Mouse (Mus musculus) CH12.LX (cell line): ENCODE data around the gene Hist2h3c1. TPM values are rescaled to one million over a fixed set of nuclear protein-coding genes. Genes with fewer than 3 reads are reported as not detected.
"Not testable (repeated sequence)": the region's sequence is repeated elsewhere in the genome, so short reads cannot be mapped to it uniquely, and the experiment has no call there.

Source experiments
- DNase-seq: peaks from one replicate; pipeline ENCODE4 v3.0.0-alpha.2; 2013; ENCODE audit errors: extremely low read depth
- H3K27ac ChIP-seq: 2 replicates; pipeline ENCODE4 v1.5.1; 2012; ENCODE audit warnings: low read depth, mild to moderate bottlenecking, control low read depth, moderate library complexity; ENCODE audit not compliant: insufficient read depth
- H3K27me3 ChIP-seq: replicated peaks from 2 replicates; pipeline ENCODE3; 2012; ENCODE audit warnings: inconsistent platforms
- H3K36me3 ChIP-seq, 2 experiments: replicated peaks in 1 of 2; 2 replicates each; pipeline versions ENCODE3 to v1.6.1; 2012; ENCODE audit warnings: inconsistent platforms in 1 of 2, low read length in 1 of 2, mild to moderate bottlenecking in 1 of 2, mixed read lengths in 1 of 2, moderate library complexity in 1 of 2; ENCODE audit not compliant: control insufficient read depth in 1 of 2, insufficient read depth in 1 of 2
- H3K4me1 ChIP-seq, 2 experiments: 2 replicates each; pipeline ENCODE4 v1.6.1; 2012; ENCODE audit warnings: inconsistent platforms in 1 of 2, moderate library complexity in 1 of 2; ENCODE audit not compliant: insufficient read depth in 2 of 2, control insufficient read depth in 1 of 2
- H3K4me2 ChIP-seq: 2 replicates; pipeline ENCODE4 v1.6.1; 2012; ENCODE audit warnings: low read depth, mild to moderate bottlenecking, control low read depth; ENCODE audit not compliant: poor library complexity, insufficient read depth, severe bottlenecking
- H3K4me3 ChIP-seq, 3 experiments: fragments of 150-350 bp in 1 of 3; sonication (generic) in 1 of 3; replicated peaks in 1 of 3; 2 replicates each; pipeline versions ENCODE3 to v1.5.1; 2011 to 2012; ENCODE audit warnings: low read depth in 2 of 3, low read length in 2 of 3, mild to moderate bottlenecking in 2 of 3, moderate library complexity in 2 of 3, control low read depth in 1 of 3, improper control_type of control experiment in 1 of 3, inconsistent platforms in 1 of 3, mixed read lengths in 1 of 3; ENCODE audit not compliant: poor library complexity in 1 of 3
- H3K79me2 ChIP-seq: replicated peaks from 2 replicates; pipeline ENCODE4 v1.6.1; 2012; ENCODE audit warnings: mild to moderate bottlenecking, moderate library complexity; ENCODE audit not compliant: control insufficient read depth, poor library complexity, insufficient read depth, severe bottlenecking; ENCODE audit errors: extremely low read depth
- H3K9ac ChIP-seq: 2 replicates; pipeline ENCODE4 v1.6.1; 2012; ENCODE audit warnings: low read depth, mild to moderate bottlenecking, control low read depth, moderate library complexity; ENCODE audit not compliant: insufficient read depth
- H3K9me3 ChIP-seq: replicated peaks from 2 replicates; pipeline ENCODE3; 2012; ENCODE audit warnings: low read length, inconsistent platforms, mixed read lengths
- BHLHE40 ChIP-seq: IDR thresholded peaks from 2 replicates; pipeline ENCODE4 v1.6.1; 2011; ENCODE audit warnings: mild to moderate bottlenecking, low read depth, low read length, improper control_type of control experiment
- ETS1 ChIP-seq: conservative IDR thresholded peaks from 2 replicates; pipeline ENCODE4 v1.6.1; 2012; ENCODE audit warnings: low read depth, mild to moderate bottlenecking, inconsistent platforms, low read length, improper control_type of control experiment, moderate library complexity
- HCFC1 ChIP-seq: IDR thresholded peaks from 2 replicates; pipeline ENCODE4 v1.6.1; 2012; ENCODE audit warnings: low read depth, mild to moderate bottlenecking, inconsistent platforms, low read length, improper control_type of control experiment
- MAX ChIP-seq: IDR thresholded peaks from 2 replicates; pipeline ENCODE4 v1.6.1; 2011; ENCODE audit warnings: low read length, improper control_type of control experiment
- MYC ChIP-seq: IDR thresholded peaks from 2 replicates; pipeline ENCODE4 v1.6.1; 2011; ENCODE audit warnings: low read depth, mild to moderate bottlenecking, improper control_type of control experiment, low read length
- NELFE ChIP-seq: IDR thresholded peaks from 2 replicates; pipeline ENCODE4 v1.6.1; 2011; ENCODE audit warnings: low read depth, low read length, improper control_type of control experiment
- NRF1 ChIP-seq: IDR thresholded peaks from 2 replicates; pipeline ENCODE4 v1.6.1; 2014; ENCODE audit warnings: low read depth, mild to moderate bottlenecking, inconsistent platforms, low read length, improper control_type of control experiment, moderate library complexity
- POLR2A ChIP-seq: IDR thresholded peaks from 2 replicates; pipeline ENCODE4 v1.6.1; 2011; ENCODE audit warnings: low read depth, mild to moderate bottlenecking, improper control_type of control experiment, low read length
- POLR2AphosphoS2 ChIP-seq: IDR thresholded peaks from 2 replicates; pipeline ENCODE4 v1.6.1; 2011; ENCODE audit warnings: low read depth, low read length, improper control_type of control experiment
- RCOR1 ChIP-seq: conservative IDR thresholded peaks from 2 replicates; pipeline ENCODE4 v1.6.1; 2012; ENCODE audit warnings: low read depth, mild to moderate bottlenecking, inconsistent platforms, low read length, improper control_type of control experiment
- SIN3A ChIP-seq: IDR thresholded peaks from 2 replicates; pipeline ENCODE4 v1.6.1; 2012; ENCODE audit warnings: low read length, improper control_type of control experiment, inconsistent platforms
- TBP ChIP-seq: conservative IDR thresholded peaks from 2 replicates; pipeline ENCODE4 v1.6.1; 2011; ENCODE audit warnings: low read depth, low read length, improper control_type of control experiment
- USF1 ChIP-seq: IDR thresholded peaks from 2 replicates; pipeline ENCODE4 v1.6.1; 2014; ENCODE audit warnings: low read depth, mild to moderate bottlenecking, inconsistent platforms, low read length, improper control_type of control experiment
- USF2 ChIP-seq: conservative IDR thresholded peaks from 2 replicates; pipeline ENCODE4 v1.6.1; 2011; ENCODE audit warnings: low read depth, low read length, improper control_type of control experiment
- ZC3H11A ChIP-seq: IDR thresholded peaks from 2 replicates; pipeline ENCODE4 v1.6.1; 2012; ENCODE audit warnings: low read depth, mild to moderate bottlenecking, inconsistent platforms, low read length, improper control_type of control experiment
- ZKSCAN1 ChIP-seq: IDR thresholded peaks from 2 replicates; pipeline ENCODE4 v1.6.1; 2012; ENCODE audit warnings: low read depth, inconsistent platforms, low read length, improper control_type of control experiment, borderline replicate concordance
- ZMIZ1 ChIP-seq: IDR thresholded peaks from 2 replicates; pipeline ENCODE4 v1.6.1; 2012; ENCODE audit warnings: low read depth, mild to moderate bottlenecking, inconsistent platforms, low read length, improper control_type of control experiment
- dilution Hi-C: fragments of 300-500 bp; cut with MboI; formaldehyde crosslinking; loops from 2 replicates; pipeline ENCODE4 v1.14.3; 2020; ENCODE audit warnings: low sequenced_read_pairs; ENCODE audit not compliant: extremely low pct_unique_long_range_greater_than_20kb, extremely low pct_ligation_motif_present
- in situ Hi-C: fragments of 300-500 bp; cut with MboI; formaldehyde crosslinking; loops from 3 replicates; pipeline ENCODE4 v1.14.3; 2019; ENCODE audit warnings: low sequenced_read_pairs, low pct_ligation_motif_present, low pct_unique_long_range_greater_than_20kb, mixed read lengths
- polyA plus RNA-seq: library from polyadenylated mRNA; unstranded; fragments of >175 nt; gene quantifications from 2 replicates; pipeline ENCODE4 v1.2.1, GENCODE M21; 2012; ENCODE audit warnings: low read depth; ENCODE audit not compliant: insufficient read length
- total RNA-seq, 2 experiments: library from RNA; depleted of rRNA; stranded (reverse); fragments of 300-350 nt in 1 of 2; fragments of >200 nt in 1 of 2; gene quantifications; 2 replicates each; pipeline ENCODE4 v1.2.3; 2012 to 2014

Gene Hist2h3c1
- total and polyA plus RNA-seq, 3 experiments = 0.33 to 1.4 (median 1.4) TPM

GRCm38 (mm10) chr3:96197129-96197749 lies 49.2 kb upstream of the Hist2h3c1 start (continued):
- no peak for TF ChIP-seq USF2
- no peak; the same call in 1 of the 2 replicates for TF ChIP-seq NRF1
- TF ChIP-seq POLR2AphosphoS2 = no peak
- TF ChIP-seq HCFC1 = peak; percentile 93
- TF ChIP-seq ZC3H11A = no peak
- TF ChIP-seq ETS1 = no peak
- TF ChIP-seq, all 38 proteins: peak for 10

- no peak overlapping the region; the same call in 1 of the 2 replicates for H3K27ac ChIP-seq
Observed at GRCm38 (mm10) chr3:96198181-96198580, 48.3 kb upstream of the Hist2h3c1 start.

GRCm38 (mm10) chr3:96198601-96199251 lies 47.8 kb upstream of the Hist2h3c1 start:
- not testable (repeated sequence) for H3K27ac ChIP-seq
- H3K4me2 ChIP-seq = peak overlapping the region; percentile 16

More at GRCm38 (mm10) chr3:96198181-96198580, 48.3 kb upstream of the Hist2h3c1 start:
- H3K4me1 ChIP-seq = peaks cover 7 to 21% of the 10 kb centered on the region in 2 experiments
- peak overlapping the region; percentile 99 for H3K4me2 ChIP-seq
- in situ Hi-C loops (no loop called here), dilution Hi-C loops (no loop called here)
- TF ChIP-seq USF1 = 0 out of 2 replicates have a peak, but pooled peaks have one; percentile 9
- peak; percentile 53; the same call in 1 of the 2 replicates for TF ChIP-seq MAX
- TF ChIP-seq SIN3A = peak; percentile 52; the same call in 1 of the 2 replicates
- TF ChIP-seq USF2 = 0 out of 2 replicates have a peak, but pooled peaks have one; percentile 9
- no peak for TF ChIP-seq RCOR1
- no peak for TF ChIP-seq ETS1
- no peak for TF ChIP-seq ZMIZ1
- TF ChIP-seq HCFC1 = no peak
- peak; percentile 59; the same call in 1 of the 2 replicates for TF ChIP-seq TBP
- TF ChIP-seq POLR2AphosphoS2 = no peak
- TF ChIP-seq MYC = 0 out of 2 replicates have a peak, but pooled peaks have one; percentile 47
- TF ChIP-seq BHLHE40 = peak; percentile 80
- TF ChIP-seq NELFE = 0 out of 2 replicates have a peak, but pooled peaks have one; percentile 42
- no peak for TF ChIP-seq ZKSCAN1
- peak overlapping the region; percentile 70 for H3K9ac ChIP-seq
- peaks cover 4 to 31% of the 10 kb centered on the region in 2 experiments for H3K36me3 ChIP-seq
- H3K4me3 ChIP-seq = peak overlapping the region in 2 of 3 experiments; percentile 33 to 65
- no peaks in the 10 kb centered on the region for H3K79me2 ChIP-seq
- H3K9me3 ChIP-seq = peaks cover 8% of the 10 kb centered on the region
- no peaks in the 10 kb centered on the region for H3K27me3 ChIP-seq
- peak; percentile 75 for DNase-seq

More at GRCm38 (mm10) chr3:96198601-96199251, 47.8 kb upstream of the Hist2h3c1 start:
- 0 out of 2 replicates have a peak, but pooled peaks have one; percentile 1 for TF ChIP-seq POLR2A
- TF ChIP-seq, all 38 proteins: peak for 1; not testable (repeated sequence) for 37
- H3K79me2 ChIP-seq, H3K4me3 ChIP-seq, in situ Hi-C loops, H3K9ac ChIP-seq, dilution Hi-C loops, DNase-seq, H3K27me3 ChIP-seq, H3K9me3 ChIP-seq: not testable (repeated sequence)
- peaks cover 7 to 21% of the 10 kb centered on the region in 2 experiments for H3K4me1 ChIP-seq
- H3K36me3 ChIP-seq = peaks cover 4 to 25% of the 10 kb centered on the region in 2 experiments
